9 mouse cellular contexts compared by ENCODE assay signal in genomic region chr9:9899070-9899469, GRCm38 (mm10).
A peak's percentile ranks its signal among the peaks of the same experiment; 100 is the strongest.
DNase-seq lines count a peak whose midpoint lies in the region; ATAC-seq lines count a peak whose summit lies in the region.
"Had no signal": no experiment of that assay in that cellular context is flagged by ENCODE, and none has a peak within 500 bp of the region (broad histone marks: within the 10 kb centered on the region; RNA-seq: fewer than 3 reads in every experiment).

No protein-coding gene starts in this region.

- no peaks in the 10 kb centered on the region for H3K4me1 ChIP-seq in forebrain, embryonic 13.5 days
- H3K4me1 ChIP-seq in forebrain, embryonic 10.5 days, result peaks cover 5% of the 10 kb centered on the region; the same call in 1 of the 2 replicates
- H3K4me1 ChIP-seq in midbrain, embryonic 15.5 days, result no peaks in the 10 kb centered on the region

- no peak for DNase-seq in forebrain, embryonic 10.5 days (ENCODE audit: extremely low spot score, low spot score)
- peak; percentile 50 for DNase-seq in cerebellum, adult 8-10 months
- peak; percentile 69 to 89 for DNase-seq in layer of hippocampus, adult 18-20 months (ENCODE audit: low spot score in 2 of 2)
- no peak for DNase-seq in thymus, postnatal 0 days (ENCODE audit: low spot score)
- no peak for DNase-seq in embryo, embryonic 11 days
- no peak for DNase-seq in gastrocnemius, postnatal 25 days
- DNase-seq: kidney, postnatal 10 days had no signal

- H3K4me2 ChIP-seq in forebrain, embryonic 13.5 days, result no peak overlapping the region
- no peak overlapping the region for H3K4me2 ChIP-seq in midbrain, embryonic 15.5 days

- no peaks in the 10 kb centered on the region for H3K27me3 ChIP-seq in forebrain, embryonic 13.5 days
- no peaks in the 10 kb centered on the region for H3K27me3 ChIP-seq in forebrain, embryonic 10.5 days (ENCODE audit: poor library complexity, severe bottlenecking)
- no peaks in the 10 kb centered on the region for H3K27me3 ChIP-seq in midbrain, embryonic 15.5 days (replicated peaks)

- H3K27ac ChIP-seq in forebrain, embryonic 13.5 days, result peak overlapping the region; percentile 61
- H3K27ac ChIP-seq in forebrain, embryonic 10.5 days, result no peak overlapping the region
- H3K27ac ChIP-seq in midbrain, embryonic 15.5 days, result no peak overlapping the region

- H3K9ac ChIP-seq in forebrain, embryonic 13.5 days, result no peak overlapping the region
- H3K9ac ChIP-seq in midbrain, embryonic 15.5 days, result no peak overlapping the region

- no peaks in the 10 kb centered on the region for H3K36me3 ChIP-seq in forebrain, embryonic 13.5 days (ENCODE audit: poor library complexity, severe bottlenecking)
- H3K36me3 ChIP-seq in forebrain, embryonic 10.5 days (replicated peaks), result no peaks in the 10 kb centered on the region
- H3K36me3 ChIP-seq in midbrain, embryonic 15.5 days (replicated peaks), result no peaks in the 10 kb centered on the region

- WGBS in forebrain, embryonic 13.5 days, result 29% methylated on average over 5 of the region's 5 CpGs
- WGBS in forebrain, embryonic 10.5 days, result 79% methylated on average over 5 of the region's 5 CpGs
- WGBS in midbrain, embryonic 15.5 days, result 64% methylated on average over 5 of the region's 5 CpGs

- ATAC-seq in forebrain, embryonic 13.5 days, result peak; percentile 93
- ATAC-seq in midbrain, embryonic 15.5 days (replicated peaks), result 0 out of 2 replicates have a peak, but pooled peaks have one; percentile 39

- no peaks in the 10 kb centered on the region for H3K9me3 ChIP-seq in forebrain, embryonic 13.5 days (replicated peaks)
- no peaks in the 10 kb centered on the region for H3K9me3 ChIP-seq in forebrain, embryonic 10.5 days
- no peaks in the 10 kb centered on the region for H3K9me3 ChIP-seq in midbrain, embryonic 15.5 days

- H3K4me3 ChIP-seq in forebrain, embryonic 13.5 days, result no peak overlapping the region
- no peak overlapping the region for H3K4me3 ChIP-seq in forebrain, embryonic 10.5 days
- H3K4me3 ChIP-seq in midbrain, embryonic 15.5 days, result no peak overlapping the region

Comparison
In these comparisons a context has a peak if more than half of its experiments do, and no peak if none do; other contexts are left out.
1. DNase-seq: peak in cerebellum, adult 8-10 months (single experiment) and layer of hippocampus, adult 18-20 months (2 of 2); none in forebrain, embryonic 10.5 days (single experiment), thymus, postnatal 0 days (single experiment), embryo, embryonic 11 days (single experiment) and gastrocnemius, postnatal 25 days (single experiment).